Mouse (Mus musculus): Measurements from ENCODE around the gene Msh6.

GRCm38 (mm10) chr17:87987507-87987906 lies 12.6 kb downstream of the Msh6 start:
- no peak for TF ChIP-seq EP300 (IDR thresholded peaks at IDR 0.05; ENCODE audit: low read depth)
- TF ChIP-seq CTCF (IDR thresholded peaks at IDR 0.05; ENCODE audit: low read depth): no peak
